Mouse (Mus musculus) lung, postnatal 0 days (tissue): Measurements from ENCODE around the gene Mrpl28. TPM values are rescaled to one million over a fixed set of nuclear protein-coding genes. Genes with fewer than 3 reads are reported as not detected.

Experiments
- ATAC-seq: fragments of 200-750 bp; cut with Nextera tagmentation; 2 replicates; pipeline ENCODE4 v1.8.0; 2017; ENCODE audit warnings: moderate library complexity
- DNase-seq: peaks from one replicate; pipeline ENCODE4 v3.0.0-alpha.2; 2016; ENCODE audit warnings: low spot score
- H3K27ac ChIP-seq: fragments of 300-500 bp; sonication (generic); 2 replicates; pipeline ENCODE4 v1.5.1; 2014; ENCODE audit warnings: antibody characterized with exemption, mild to moderate bottlenecking, low read length, mixed read lengths
- H3K27me3 ChIP-seq: fragments of 300-500 bp; sonication (generic); replicated peaks from 2 replicates; pipeline ENCODE4 v1.6.1; 2014; ENCODE audit warnings: low read length, mixed read lengths; ENCODE audit not compliant: insufficient read depth
- H3K36me3 ChIP-seq: fragments of 300-500 bp; sonication (generic); 2 replicates; pipeline ENCODE4 v1.6.1; 2014; ENCODE audit warnings: low read length, mixed read lengths; ENCODE audit not compliant: insufficient read depth
- H3K4me1 ChIP-seq: fragments of 300-500 bp; sonication (generic); 2 replicates; pipeline ENCODE4 v1.6.1; 2014; ENCODE audit warnings: antibody characterized with exemption, low read depth, low read length, mixed read lengths; ENCODE audit not compliant: insufficient read depth
- H3K4me2 ChIP-seq: fragments of 300-500 bp; sonication (generic); replicated peaks from 2 replicates; pipeline ENCODE4 v1.6.1; 2014; ENCODE audit warnings: low read depth, mild to moderate bottlenecking, low read length, moderate library complexity, mixed read lengths
- H3K4me3 ChIP-seq: fragments of 300-500 bp; sonication (generic); 2 replicates; pipeline ENCODE4 v1.5.1; 2014; ENCODE audit warnings: low read depth, low read length
- H3K9ac ChIP-seq: fragments of 300-500 bp; sonication (generic); replicated peaks from 2 replicates; pipeline ENCODE4 v1.6.1; 2014; ENCODE audit warnings: low read depth, mild to moderate bottlenecking
- H3K9me3 ChIP-seq: fragments of 300-500 bp; sonication (generic); 2 replicates; pipeline ENCODE4 v1.6.1; 2016; ENCODE audit warnings: low read length, mixed read lengths
- CTCF ChIP-seq: IDR thresholded peaks from 2 replicates; pipeline ENCODE4 v1.5.1; 2016; ENCODE audit warnings: antibody characterized with exemption, mild to moderate bottlenecking
- EP300 ChIP-seq: IDR thresholded peaks from 2 replicates; pipeline ENCODE4 v1.6.1; 2016; ENCODE audit warnings: antibody characterized with exemption, mild to moderate bottlenecking, control low read depth
- WGBS: fragments of 180-500 bp; shearing (Covaris S2); extraction: QIAGEN DNeasy Blood & Tissue Kit; methylation state at CpG from one replicate; pipeline ENCODE4 v1.1.7; 2014; 5-methylcytosine and 5-hydroxymethylcytosine counted together
- polyA plus RNA-seq: library from polyadenylated mRNA; unstranded; fragments of >200 nt; fragmentation: Nextera tagmentation; extraction: Ambion mirVana; gene quantifications from 2 replicates; pipeline ENCODE4 v1.2.1, GENCODE M21; 2015

Mrpl28 gene
- polyA plus RNA-seq, 1 experiment from 2014 or later: 110 TPM

DNA sequence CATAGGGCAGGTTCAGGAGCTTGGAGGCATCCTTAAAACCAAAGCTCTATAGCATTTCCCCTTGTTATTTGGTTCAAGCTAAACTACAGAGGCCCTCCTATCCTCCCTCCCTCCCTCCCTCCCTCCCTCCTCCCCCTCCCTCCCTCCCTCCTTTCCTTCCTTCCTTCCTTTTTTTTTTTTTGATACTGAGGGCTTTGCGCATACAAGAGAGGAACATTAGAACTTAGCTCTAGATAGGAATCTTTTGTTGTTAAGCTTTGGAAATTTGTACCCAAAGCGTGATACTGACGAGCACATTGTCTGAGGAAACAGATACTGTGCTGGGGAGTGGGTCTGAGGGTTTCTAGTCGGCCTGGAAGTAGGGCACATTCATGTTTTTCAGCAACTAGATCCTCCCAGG lies 17.7 kb upstream of the Mrpl28 start:
- no peaks in the 10 kb centered on the region for H3K4me1 ChIP-seq
- no peak overlapping the region for H3K27ac ChIP-seq
- H3K27me3 ChIP-seq: no peaks in the 10 kb centered on the region
- WGBS: 39% methylated on average over 4 of the region's 4 CpGs
- no peak for DNase-seq
- H3K9ac ChIP-seq: no peak overlapping the region
- TF ChIP-seq EP300 (no peak), CTCF (no peak)
- H3K4me3 ChIP-seq: no peak overlapping the region
- H3K4me2 ChIP-seq: no peak overlapping the region
- H3K9me3 ChIP-seq: no peaks in the 10 kb centered on the region
- no peak for ATAC-seq
- H3K36me3 ChIP-seq: no peaks in the 10 kb centered on the region

DNA sequence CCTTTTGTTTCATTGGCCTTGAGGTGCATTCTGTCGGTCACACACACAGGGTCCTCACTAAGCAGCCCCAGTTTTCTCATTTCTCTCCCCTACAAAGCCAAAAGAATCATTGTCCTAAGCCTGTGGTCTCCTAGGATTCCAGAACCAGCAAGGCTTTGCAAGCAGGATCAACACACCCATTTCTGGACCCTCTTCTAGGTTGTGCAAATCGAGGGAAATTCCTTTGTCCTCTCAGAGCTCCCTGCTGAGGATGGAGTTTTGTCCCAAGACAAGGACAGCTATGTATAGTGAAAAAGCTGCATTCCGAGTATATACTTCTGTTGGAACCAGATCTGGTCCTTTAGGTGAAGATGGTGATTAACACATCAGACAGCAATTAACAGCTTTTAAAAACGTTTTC lies 13.1 kb upstream of the Mrpl28 start:
- no peaks in the 10 kb centered on the region for H3K9me3 ChIP-seq
- no peaks in the 10 kb centered on the region for H3K4me1 ChIP-seq
- no peak overlapping the region for H3K27ac ChIP-seq
- no peak for DNase-seq
- 28% methylated on average over 4 of the region's 4 CpGs for WGBS
- no peaks in the 10 kb centered on the region for H3K36me3 ChIP-seq
- ATAC-seq: no peak
- H3K9ac ChIP-seq: no peak overlapping the region
- H3K4me2 ChIP-seq: no peak overlapping the region
- H3K4me3 ChIP-seq: no peak overlapping the region
- peaks cover 24% of the 10 kb centered on the region for H3K27me3 ChIP-seq
- TF ChIP-seq CTCF (no peak), EP300 (no peak)

- Histone ChIP-seq H3K27me3 (peaks cover 29% of the 10 kb centered on the region), H3K4me2 (no peak overlapping the region), H3K9ac (no peak overlapping the region), H3K27ac (no peak overlapping the region), H3K9me3 (no peaks in the 10 kb centered on the region), H3K4me1 (no peaks in the 10 kb centered on the region), H3K4me3 (no peak overlapping the region), H3K36me3 (no peaks in the 10 kb centered on the region)
- WGBS: 10% methylated on average over 4 of the region's 4 CpGs
- ATAC-seq (no peak), DNase-seq (no peak)
- no peak for TF ChIP-seq EP300
- no peak for TF ChIP-seq CTCF
These were observed 12.3 kb upstream of the Mrpl28 start for GRCm38 (mm10) chr17:26111024-26111423.

DNA sequence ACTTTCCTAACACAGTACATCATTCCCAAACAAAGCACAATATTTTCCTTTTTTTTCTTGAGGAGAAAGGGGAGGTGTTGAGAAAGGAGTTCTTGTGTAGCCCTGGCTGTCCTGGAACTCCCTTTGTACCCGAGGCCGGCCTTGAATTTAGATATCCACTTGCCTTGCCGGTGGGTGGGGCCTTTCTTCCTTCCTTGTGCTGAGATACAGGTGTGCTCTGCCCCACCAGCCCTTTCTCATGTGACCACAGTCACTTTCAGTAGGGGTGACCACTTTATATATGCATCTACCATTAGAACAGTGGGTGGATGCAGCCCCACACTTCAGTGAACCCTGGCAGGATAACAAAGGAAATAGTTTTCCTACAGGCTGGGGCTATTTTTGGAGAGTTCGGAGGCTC lies 11.6 kb upstream of the Mrpl28 start:
- Histone ChIP-seq H3K36me3 (no peaks in the 10 kb centered on the region), H3K4me3 (no peak overlapping the region), H3K4me1 (no peaks in the 10 kb centered on the region), H3K9ac (no peak overlapping the region), H3K27ac (no peak overlapping the region), H3K27me3 (peaks cover 29% of the 10 kb centered on the region), H3K9me3 (no peaks in the 10 kb centered on the region), H3K4me2 (no peak overlapping the region)
- TF ChIP-seq EP300 (no peak), CTCF (no peak)
- DNase-seq: no peak
- 16% methylated on average over 4 of the region's 4 CpGs for WGBS
- no peak for ATAC-seq

DNA sequence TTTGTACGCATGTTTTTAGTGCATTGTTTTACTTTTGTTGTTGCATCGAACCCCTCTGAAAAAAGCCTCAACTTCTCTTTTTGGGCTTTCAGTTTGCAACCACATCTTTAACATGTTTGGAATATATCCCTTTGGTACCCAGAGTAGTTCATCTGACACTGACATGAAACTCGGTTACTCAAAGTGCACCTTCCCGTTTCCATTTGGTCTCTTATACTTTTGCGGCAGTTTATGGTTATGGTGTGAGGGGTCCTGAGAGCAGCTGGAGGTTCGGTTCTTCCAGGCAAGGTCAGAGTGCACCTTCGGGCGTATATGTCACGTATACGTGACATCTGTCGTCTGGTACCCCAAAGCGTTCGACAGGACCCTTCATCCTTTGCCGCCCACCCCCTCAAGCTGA lies 10.5 kb upstream of the Mrpl28 start:
- 19% methylated on average over 14 of the region's 14 CpGs for WGBS
- H3K9ac ChIP-seq: no peak overlapping the region
- no peak for DNase-seq

GRCm38 (mm10) chr17:26113181-26113948 lies 9.9 kb upstream of the Mrpl28 start, which contains the start of gene Tmem8:
Tmem8 (plus strand) TSS chr17:26113299.
- Histone ChIP-seq H3K9ac (peak within 1 kb of the TSS; percentile 41), H3K9me3 (no peaks in the 10 kb centered on the region), H3K4me2 (peak within 1 kb of the TSS; percentile 93), H3K4me1 (no peaks in the 10 kb centered on the region), H3K36me3 (no peaks in the 10 kb centered on the region), H3K27ac (peak within 1 kb of the TSS; percentile 62; the same call in 1 of the 2 replicates), H3K27me3 (peaks cover 29% of the 10 kb centered on the region), H3K4me3 (peak within 1 kb of the TSS; percentile 62)
- under 1% methylated on average over 37 of the region's 75 CpGs for WGBS
- DNase-seq (peak; percentile 67), ATAC-seq (peak; percentile 81)
- TF ChIP-seq EP300: no peak
- peak; percentile 42 for TF ChIP-seq CTCF

More for the DNA sequence above, 10.5 kb upstream of the Mrpl28 start:
- peak overlapping the region; percentile 62 for H3K4me3 ChIP-seq
- TF ChIP-seq EP300: no peak
- TF ChIP-seq CTCF: no peak
- H3K4me1 ChIP-seq: no peaks in the 10 kb centered on the region
- H3K36me3 ChIP-seq: no peaks in the 10 kb centered on the region
- H3K27ac ChIP-seq: no peak overlapping the region
- H3K9me3 ChIP-seq: no peaks in the 10 kb centered on the region
- ATAC-seq: no peak
- peaks cover 29% of the 10 kb centered on the region for H3K27me3 ChIP-seq
- peak overlapping the region; percentile 93 for H3K4me2 ChIP-seq
